Mouse (Mus musculus): Measurements from ENCODE around the gene Nlrp10. TPM values are rescaled to one million over a fixed set of nuclear protein-coding genes. Genes with fewer than 3 reads are reported as not detected.

The Nlrp10 gene
- total RNA-seq (2021) = under 1 TPM; 0.66 to 0.70 TPM
- long read RNA-seq, experiment 1, full-length matches to known transcripts = 1 of 1 reads
- long read RNA-seq, experiment 1, partial matches to known transcripts = 0 of 1 reads
- long read RNA-seq, experiment 1, other reads (novel, unspliced or antisense) = 0 of 1 reads
- long read RNA-seq, experiment 2 = 0 reads

- DNase-seq = no peak
- intact Hi-C loops (cut with DNase I; ENCODE audit: low total_unique reads) = loop anchor here (10.0 kb wide), 1 partner anchor 115 kb away; no protein-coding TSS in a partner anchor
Measured at GRCm38 (mm10) chr7:108929726-108930393, at the start of gene Nlrp10. Nlrp10 (minus strand) TSS chr7:108930178.

- no peak for DNase-seq
- intact Hi-C loops (cut with DNase I; ENCODE audit: low total_unique reads) = no loop called here
Measured at GRCm38 (mm10) chr7:108972273-108972672, 42.3 kb upstream of the Nlrp10 start.

- DNase-seq = no peak
- intact Hi-C loops (cut with DNase I; ENCODE audit: low total_unique reads) = no loop called here
Measured at GRCm38 (mm10) chr7:108968201-108968600, 38.2 kb upstream of the Nlrp10 start.

GRCm38 (mm10) chr7:108966742-108967362, 36.9 kb upstream of the Nlrp10 start:
- DNase-seq = peak; percentile 26
- intact Hi-C loops (cut with DNase I; ENCODE audit: low total_unique reads) = loop anchor here (2.0 kb wide), 1 partner anchor 62 kb away; no protein-coding TSS in a partner anchor

GRCm38 (mm10) chr7:108965968-108966367, 36.0 kb upstream of the Nlrp10 start:
- intact Hi-C loops (cut with DNase I; ENCODE audit: low total_unique reads) = loop anchor here (2.0 kb wide), 1 partner anchor 63 kb away; no protein-coding TSS in a partner anchor
- no peak for DNase-seq

GRCm38 (mm10) chr7:108957734-108958133, 27.8 kb upstream of the Nlrp10 start:
- DNase-seq = no peak
- intact Hi-C loops (cut with DNase I; ENCODE audit: low total_unique reads) = no loop called here

- intact Hi-C loops (cut with DNase I; ENCODE audit: low total_unique reads) = no loop called here
- no peak for DNase-seq
Measured at GRCm38 (mm10) chr7:108954185-108954584, 24.2 kb upstream of the Nlrp10 start.

- intact Hi-C loops (cut with DNase I; ENCODE audit: low total_unique reads) = no loop called here
Measured at GRCm38 (mm10) chr7:108952801-108953200, 22.8 kb upstream of the Nlrp10 start.

GRCm38 (mm10) chr7:108950762-108951331, 20.9 kb upstream of the Nlrp10 start:
- DNase-seq = no peak
- intact Hi-C loops (cut with DNase I; ENCODE audit: low total_unique reads) = no loop called here

More at GRCm38 (mm10) chr7:108952801-108953200, 22.8 kb upstream of the Nlrp10 start:
- DNase-seq = no peak

- peak; percentile 34 for DNase-seq
- intact Hi-C loops (cut with DNase I; ENCODE audit: low total_unique reads) = no loop called here
Measured at GRCm38 (mm10) chr7:108950312-108950761, 20.4 kb upstream of the Nlrp10 start, which contains the start of gene Tub. Tub (plus strand) TSS chr7:108950338.

GRCm38 (mm10) chr7:108949301-108949700, 19.3 kb upstream of the Nlrp10 start:
- DNase-seq = no peak
- intact Hi-C loops (cut with DNase I; ENCODE audit: low total_unique reads) = no loop called here

GRCm38 (mm10) chr7:108948611-108949010, 18.6 kb upstream of the Nlrp10 start:
- intact Hi-C loops (cut with DNase I; ENCODE audit: low total_unique reads) = no loop called here
- no peak for DNase-seq

GRCm38 (mm10) chr7:108944002-108944401, 14.0 kb upstream of the Nlrp10 start:
- intact Hi-C loops (cut with DNase I; ENCODE audit: low total_unique reads) = no loop called here
- DNase-seq = no peak

GRCm38 (mm10) chr7:108941466-108941865, 11.5 kb upstream of the Nlrp10 start:
- DNase-seq = no peak
- intact Hi-C loops (cut with DNase I; ENCODE audit: low total_unique reads) = no loop called here

- DNase-seq = no peak
- intact Hi-C loops (cut with DNase I; ENCODE audit: low total_unique reads) = loop anchor here (10.0 kb wide), 1 partner anchor 122 kb away; no protein-coding TSS in a partner anchor
Measured at GRCm38 (mm10) chr7:108936591-108936990, 6.6 kb upstream of the Nlrp10 start.

- intact Hi-C loops (cut with DNase I; ENCODE audit: low total_unique reads) = loop anchor here (10.0 kb wide), 1 partner anchor 121 kb away; no protein-coding TSS in a partner anchor
Measured at GRCm38 (mm10) chr7:108935411-108935810, 5.4 kb upstream of the Nlrp10 start.

GRCm38 (mm10) chr7:108934836-108935235, 4.9 kb upstream of the Nlrp10 start:
- intact Hi-C loops (cut with DNase I; ENCODE audit: low total_unique reads) = loop anchor here (10.0 kb wide), 1 partner anchor 120 kb away; no protein-coding TSS in a partner anchor
- DNase-seq = no peak

More at GRCm38 (mm10) chr7:108935411-108935810, 5.4 kb upstream of the Nlrp10 start:
- no peak for DNase-seq

- peak; percentile 89 for DNase-seq
- intact Hi-C loops (cut with DNase I; ENCODE audit: low total_unique reads) = loop anchor here (10.0 kb wide), 1 partner anchor 119 kb away; no protein-coding TSS in a partner anchor
Measured at GRCm38 (mm10) chr7:108933794-108934731, 4.1 kb upstream of the Nlrp10 start, which contains the start of gene Eif3f. Eif3f (plus strand) TSS chr7:108934417.
